Mouse (Mus musculus): Measurements from ENCODE around the gene Retreg1.

The Retreg1 gene

GRCm38 (mm10) chr15:25843086-25843991, at the start of gene Retreg1:
TSS of gene Retreg1 (plus strand) at chr15:25843180.
- peak; percentile 90 for DNase-seq

DNA sequence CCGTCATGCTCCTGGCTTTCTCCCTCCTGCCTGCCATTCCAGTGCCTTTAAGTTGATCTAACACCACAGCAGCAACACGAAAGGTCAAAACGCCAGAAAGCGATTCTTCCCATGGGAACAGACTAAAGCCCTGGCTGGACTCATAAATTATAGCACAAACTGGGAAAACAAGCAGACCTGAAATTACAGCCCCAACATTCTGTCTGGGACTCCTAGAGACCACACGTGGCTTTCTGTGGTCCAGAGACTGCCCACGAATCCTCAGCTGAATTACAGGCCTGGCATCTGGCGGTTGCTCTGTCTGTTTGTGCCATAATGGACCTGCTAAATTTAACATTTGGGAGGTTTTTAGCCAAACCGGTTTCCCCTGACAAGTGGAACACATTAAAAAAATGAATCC, 48.9 kb upstream of the Retreg1 start:
- DNase-seq = no peak

GRCm38 (mm10) chr15:25795496-25795895, 47.5 kb upstream of the Retreg1 start:
- DNase-seq = no peak

DNA sequence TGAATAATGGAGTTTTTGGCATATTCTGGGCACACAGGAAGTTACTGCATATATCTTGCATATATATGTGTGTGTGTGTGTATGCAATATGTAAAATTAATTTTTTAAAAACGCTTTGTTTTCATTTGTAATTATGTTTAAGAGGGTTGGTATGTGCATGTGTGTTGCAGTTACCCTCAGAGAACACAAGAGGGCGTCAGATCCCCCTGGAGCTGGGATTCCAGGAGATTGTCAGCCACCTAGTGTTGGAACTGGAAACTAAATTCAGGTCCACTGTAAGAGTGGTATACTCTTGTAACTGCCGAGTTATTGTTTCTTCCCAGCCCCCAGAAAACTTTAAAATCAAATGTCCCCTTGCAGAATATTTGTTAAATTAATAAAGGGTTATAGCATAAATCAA, 46.6 kb upstream of the Retreg1 start:
- DNase-seq = no peak

DNA sequence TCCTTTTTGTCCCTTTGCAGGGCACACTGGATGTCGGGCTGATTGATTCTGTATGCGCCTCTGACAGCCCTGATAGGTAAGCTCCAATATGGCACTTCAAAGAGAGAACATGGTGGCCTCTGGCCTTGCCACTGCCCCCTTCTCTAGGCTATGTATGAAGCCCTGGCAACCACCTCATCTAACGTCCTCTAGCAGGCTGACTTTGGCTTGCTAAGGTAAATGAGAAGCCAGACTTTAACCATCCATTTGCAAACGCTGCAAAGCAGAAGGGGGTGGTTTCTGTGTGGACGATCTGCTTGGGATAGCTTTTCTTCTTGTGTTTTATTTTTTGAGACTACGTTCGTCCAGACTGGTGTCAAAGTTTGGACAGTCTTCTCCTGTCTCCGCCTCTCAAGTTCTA, 45.8 kb upstream of the Retreg1 start:
- DNase-seq = no peak

GRCm38 (mm10) chr15:25797888-25798287, 45.1 kb upstream of the Retreg1 start:
- no peak for DNase-seq

DNA sequence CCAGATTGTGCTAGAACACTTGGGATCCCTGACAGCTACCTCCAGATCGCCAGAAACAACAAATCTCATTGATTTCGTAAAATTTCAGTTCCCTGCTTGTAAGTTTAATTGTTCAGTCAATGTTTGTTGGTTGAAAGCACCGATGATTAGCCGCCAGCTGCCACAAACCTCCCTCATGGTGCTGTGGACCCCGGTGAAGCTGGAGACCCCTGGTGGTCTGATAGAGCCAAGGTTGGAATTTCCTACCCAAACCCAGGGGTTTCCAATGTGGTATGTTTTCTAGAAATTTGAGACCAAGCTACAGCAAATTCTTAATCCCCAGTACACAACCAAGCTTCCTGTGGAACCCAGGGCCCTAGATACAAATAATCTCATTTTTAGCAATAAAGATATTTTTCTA, 41.3 kb upstream of the Retreg1 start:
- DNase-seq = no peak

GRCm38 (mm10) chr15:25802194-25802593, 40.8 kb upstream of the Retreg1 start:
- DNase-seq = no peak

DNA sequence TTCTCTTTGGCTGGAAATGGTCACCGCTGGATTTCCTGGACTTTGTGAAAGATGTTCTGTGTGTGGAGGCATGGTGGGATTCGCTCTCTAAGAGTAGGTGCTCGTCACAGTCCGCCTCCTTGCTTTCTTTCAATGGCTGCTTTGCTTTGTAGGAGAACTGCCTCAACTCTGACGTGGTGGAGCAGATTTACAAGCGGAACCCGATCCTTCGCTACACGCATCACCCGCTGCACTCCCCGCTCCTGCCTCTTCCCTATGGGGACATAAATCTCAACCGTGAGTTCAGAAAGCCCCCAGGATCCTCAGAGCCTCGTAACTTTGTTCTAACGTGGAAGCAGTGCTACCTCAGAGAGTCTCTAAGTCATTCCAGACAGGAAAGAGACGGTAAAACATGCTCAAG, 39.9 kb upstream of the Retreg1 start:
- DNase-seq = no peak

DNA sequence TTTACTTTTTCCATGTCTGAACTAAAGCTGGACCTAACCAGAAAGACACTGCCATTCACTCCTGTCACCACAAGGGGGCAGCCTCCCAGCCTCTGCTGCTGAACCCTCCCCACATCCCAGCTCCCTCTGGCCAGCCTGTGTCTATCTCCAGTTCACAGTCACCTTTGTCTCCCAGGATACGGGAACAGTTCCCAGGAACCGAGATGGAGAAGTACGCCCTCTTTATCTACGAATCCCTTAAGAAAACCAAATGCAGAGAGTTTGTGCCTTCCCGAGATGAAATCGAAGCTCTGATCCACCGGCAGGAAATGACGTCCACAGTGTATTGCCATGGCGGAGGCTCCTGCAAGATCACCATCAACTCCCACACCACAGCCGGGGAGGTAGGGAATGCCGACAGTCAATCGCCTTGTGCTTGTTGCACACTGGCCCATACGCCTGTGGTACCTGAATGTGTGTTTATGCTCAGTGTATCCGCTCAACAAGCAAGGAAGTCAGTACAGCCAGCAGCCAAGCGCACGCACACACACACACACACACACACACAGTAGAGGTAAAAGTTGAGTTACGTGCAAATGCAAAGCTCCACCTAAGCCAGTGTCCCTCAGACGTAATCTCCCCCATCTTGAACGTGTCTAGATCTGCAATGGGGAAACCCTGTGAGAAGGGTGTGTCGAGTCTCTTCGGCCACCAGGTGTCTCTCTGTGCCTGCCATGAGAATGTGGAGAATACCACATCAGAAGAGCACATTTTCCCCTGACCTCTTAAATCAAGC, 37.5 kb upstream of the Retreg1 start:
- peak; percentile 76 for DNase-seq

- no peak for DNase-seq
Measured at GRCm38 (mm10) chr15:25806363-25806762, 36.6 kb upstream of the Retreg1 start.

GRCm38 (mm10) chr15:25806878-25807277, 36.1 kb upstream of the Retreg1 start:
- no peak for DNase-seq

DNA sequence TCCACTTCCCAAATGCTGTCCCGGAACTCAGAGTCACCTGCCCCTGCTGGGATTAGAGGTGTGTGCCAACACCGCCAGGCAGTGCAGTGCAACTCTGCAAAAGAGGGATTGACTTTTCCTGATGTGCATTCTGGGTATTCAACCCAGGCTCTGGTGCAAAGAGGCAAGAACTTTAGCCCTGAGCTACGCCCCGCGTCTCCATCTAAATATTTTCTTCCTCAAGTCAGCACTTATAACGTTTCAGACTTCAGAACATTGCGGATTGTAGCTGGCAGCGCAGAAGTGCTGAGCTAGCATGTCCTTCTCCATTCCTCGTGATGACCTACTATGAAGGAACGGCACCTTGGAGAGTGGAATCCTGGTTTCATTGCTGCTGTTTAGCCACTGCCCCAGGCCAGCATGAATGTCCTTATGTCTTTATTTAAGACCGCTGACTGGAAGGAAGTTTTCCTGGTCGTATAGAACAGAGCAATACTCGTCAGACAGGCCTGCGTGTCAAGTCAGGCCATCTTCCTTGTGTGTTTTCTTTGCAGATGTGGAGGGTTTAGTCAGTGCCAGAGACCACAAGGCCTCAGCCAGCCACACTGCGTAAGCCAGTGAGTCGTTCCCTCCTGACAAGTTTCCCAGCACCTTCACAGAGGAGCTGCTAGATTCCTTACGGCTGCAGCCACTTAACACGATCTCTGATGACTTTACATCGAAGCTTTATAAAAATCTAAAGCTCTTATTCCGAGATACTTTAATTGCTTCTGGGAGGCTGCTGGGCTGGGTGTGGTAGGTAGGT, 34.1 kb upstream of the Retreg1 start:
- DNase-seq = no peak

- no peak for DNase-seq
Measured at GRCm38 (mm10) chr15:25809669-25810068, 33.3 kb upstream of the Retreg1 start.

- no peak for DNase-seq
Measured at GRCm38 (mm10) chr15:25811834-25812250, 31.1 kb upstream of the Retreg1 start.

GRCm38 (mm10) chr15:25812479-25812878, 30.5 kb upstream of the Retreg1 start:
- no peak for DNase-seq

- no peak for DNase-seq
Measured at GRCm38 (mm10) chr15:25814535-25814934, 28.4 kb upstream of the Retreg1 start.

DNA sequence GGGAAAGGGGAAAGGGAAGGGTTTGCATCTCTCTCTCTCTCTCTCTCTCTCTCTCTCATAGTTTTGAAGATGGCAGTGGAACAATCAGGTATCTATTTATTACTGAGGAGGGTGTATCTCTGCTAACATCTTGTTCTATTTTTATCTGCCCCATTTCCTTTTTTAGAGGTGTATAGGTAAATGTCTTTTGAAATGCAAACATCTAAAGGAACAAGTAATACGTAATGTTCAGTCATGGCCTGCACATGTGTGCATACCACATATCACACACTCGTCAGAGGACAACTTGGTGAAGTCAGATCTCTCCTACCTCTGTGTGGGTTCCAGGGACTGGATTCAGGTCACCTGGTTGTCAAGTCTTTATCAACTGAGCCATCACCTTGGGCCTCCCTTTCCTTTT, 25.8 kb upstream of the Retreg1 start:
- DNase-seq = no peak

- DNase-seq = no peak
Measured at GRCm38 (mm10) chr15:25821981-25822380, 21.0 kb upstream of the Retreg1 start.

- no peak for DNase-seq
Measured at GRCm38 (mm10) chr15:25822656-25823055, 20.3 kb upstream of the Retreg1 start.

DNA sequence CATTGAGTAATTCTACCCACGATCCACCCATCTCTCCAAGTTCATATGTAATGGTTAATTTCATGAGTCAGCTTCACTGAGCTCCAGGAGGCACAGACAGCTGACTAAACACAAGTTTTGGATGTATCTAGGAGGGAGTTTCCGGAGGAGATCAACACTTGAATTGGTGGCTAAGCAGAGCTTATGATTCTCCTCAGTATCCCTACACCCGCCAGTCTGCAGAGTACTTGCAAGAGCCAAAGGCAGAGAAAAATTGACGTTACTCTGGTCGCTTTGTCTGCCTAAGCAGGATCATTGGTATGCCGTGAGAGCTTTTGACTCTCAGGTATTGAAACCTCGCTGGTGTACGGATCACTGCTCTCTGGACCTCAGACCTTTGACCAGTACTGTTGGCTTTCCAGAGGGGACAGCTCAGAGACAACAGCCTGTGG, 16.4 kb upstream of the Retreg1 start:
- DNase-seq = no peak

DNA sequence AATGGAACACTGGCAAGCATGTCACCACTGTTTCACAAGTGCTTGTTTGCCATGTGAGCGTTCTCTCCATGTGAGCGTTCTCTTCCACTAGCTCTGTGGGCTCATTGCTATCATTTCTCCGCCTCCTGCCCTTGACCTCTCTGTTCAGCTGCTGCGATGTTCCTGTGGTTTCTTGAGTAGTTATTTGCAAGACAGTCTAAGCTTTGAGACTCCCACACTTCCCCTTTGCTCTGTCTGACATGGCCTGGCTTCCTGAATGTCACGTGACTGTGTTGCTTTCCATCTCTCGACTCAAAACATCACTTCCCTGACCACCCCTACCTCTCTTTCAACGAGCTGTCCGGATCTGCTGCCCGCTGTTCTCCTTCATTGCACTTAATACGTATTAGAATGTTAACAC, 14.5 kb upstream of the Retreg1 start:
- DNase-seq = peak; percentile 52

DNA sequence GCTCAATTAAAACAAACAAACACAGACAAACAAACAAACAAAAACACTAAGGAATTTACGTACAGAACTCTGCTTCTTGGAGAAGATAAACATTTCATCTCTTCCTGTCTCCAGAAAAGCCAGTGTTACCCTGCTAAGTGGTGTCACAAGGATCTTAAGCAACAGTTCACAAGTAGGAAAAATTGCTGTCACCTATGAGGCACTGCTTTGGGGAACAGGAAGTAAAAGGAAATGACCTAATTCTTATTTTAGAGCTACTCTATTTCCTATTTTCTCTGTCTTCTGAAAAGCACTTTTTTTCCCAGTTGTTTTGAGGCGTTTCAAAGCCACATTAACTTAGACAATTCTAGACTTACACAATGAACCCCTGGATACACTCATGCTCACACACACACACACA, 12.6 kb upstream of the Retreg1 start:
- no peak for DNase-seq
